Comparison of ENCODE assay signal across 9 mouse cellular contexts in genomic region chr1:134560396-134560795, GRCm38 (mm10). TPM values are rescaled to one million over a fixed set of nuclear protein-coding genes. Genes with fewer than 3 reads are reported as not detected.
A peak's percentile ranks its signal among the peaks of the same experiment; 100 is the strongest.
DNase-seq lines count a peak whose midpoint lies in the region.
"Had no signal": no experiment of that assay in that cellular context is flagged by ENCODE, and none has a peak within 500 bp of the region (broad histone marks: within the 10 kb centered on the region; RNA-seq: fewer than 3 reads in every experiment).

No protein-coding gene starts in this region.

- intact Hi-C loops in left cerebral cortex, postnatal 4 days (cut with DNase I): no loop called here

- DNase-seq in left cerebral cortex, adult 18-20 months (ENCODE audit: low spot score in 2 of 2): peak; percentile 49 to 58
- DNase-seq in left cerebral cortex, postnatal 4 days: no peak
- DNase-seq in adrenal gland, adult 2 months: peak; percentile 88
- DNase-seq in frontal cortex, postnatal 10 days (ENCODE audit: low spot score in 2 of 2): peak; percentile 33 to 44
- peak; percentile 60 for DNase-seq in kidney, postnatal 14 days
- DNase-seq in lung, postnatal 14 days: peak; percentile 44
- DNase-seq in spleen, postnatal 10 days (ENCODE audit: low spot score in 2 of 2): peak; percentile 67 to 76
- no peak for DNase-seq in yolk sac, embryonic 10.5 days (ENCODE audit: low spot score)

RNA-seq across cellular contexts. Expression of gene Kdm5b, which starts 0.4 kb away (rescaled TPM):
- total RNA-seq in left cerebral cortex, adult 18-20 months (2021): 10 to 100 TPM; 63.5 to 69.8 TPM
- 100 to 1,000 TPM in 1 of 2 experiments, 10 to 100 TPM in 1; 98.4 to 107 TPM for total RNA-seq in left cerebral cortex, postnatal 4 days (2021)
- 10 to 100 TPM; 36.0 TPM for total RNA-seq in adrenal gland, adult 2 months (2021)
- polyA plus RNA-seq in adrenal gland, adult 2 months (2012; rRNA removed): 22.3 and 23.5 TPM in 2 replicates

RNA-seq across cellular contexts. Expression of gene Mgat4e, which starts 10.9 kb away (rescaled TPM):
- not detected for total RNA-seq in left cerebral cortex, adult 18-20 months (2021)
- total RNA-seq in left cerebral cortex, postnatal 4 days (2021): not detected
- not detected for total RNA-seq in adrenal gland, adult 2 months (2021)
- not detected in 2 replicates for polyA plus RNA-seq in adrenal gland, adult 2 months (2012; rRNA removed)
- total RNA-seq: layer of hippocampus, postnatal 25 days had no signal

Comparison
In these comparisons a context has a peak if more than half of its experiments do, and no peak if none do; other contexts are left out.
1. DNase-seq: peak in left cerebral cortex, adult 18-20 months (2 of 2), adrenal gland, adult 2 months (single experiment), frontal cortex, postnatal 10 days (2 of 2), kidney, postnatal 14 days (single experiment), lung, postnatal 14 days (single experiment) and spleen, postnatal 10 days (2 of 2); none in left cerebral cortex, postnatal 4 days (single experiment) and yolk sac, embryonic 10.5 days (single experiment).